Mouse (Mus musculus): ENCODE measurements at regions not wholly inside any gene's neighbourhood (a gene's known extent, or its start where the extent isn't known, plus 50 kb on each side); places are given as distances from the start of the nearest gene placed in this dataset.

DNA sequence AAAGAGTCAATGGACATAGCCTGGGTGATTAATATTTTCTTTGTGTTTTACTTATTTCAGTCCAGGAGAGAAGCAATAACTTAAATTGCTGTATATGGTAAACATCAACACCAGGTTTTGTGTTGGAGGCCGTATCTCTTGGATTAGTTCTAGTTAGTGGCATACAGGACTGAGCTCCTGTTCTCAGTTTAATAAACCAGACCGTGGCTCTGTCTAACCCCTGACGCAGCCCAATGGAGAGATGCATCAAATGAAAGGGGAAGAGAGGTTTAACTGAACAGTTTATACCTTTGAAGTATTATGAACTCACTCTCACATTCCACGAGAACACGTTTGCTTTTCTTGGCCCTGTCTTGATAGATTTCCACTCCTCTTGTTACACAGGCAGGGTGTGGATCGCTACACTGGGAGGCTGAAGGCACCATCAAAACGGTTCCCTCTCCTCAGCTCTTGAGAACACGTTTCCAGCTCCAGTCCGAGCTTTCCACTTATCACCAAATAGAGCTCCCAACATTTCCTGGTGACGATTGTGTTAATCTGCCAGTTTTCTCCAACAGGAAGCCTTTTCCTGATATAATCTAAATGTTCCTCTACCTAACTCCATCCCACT lies 54.0 kb upstream of the Cerkl start:
- no peak for DNase-seq

DNA sequence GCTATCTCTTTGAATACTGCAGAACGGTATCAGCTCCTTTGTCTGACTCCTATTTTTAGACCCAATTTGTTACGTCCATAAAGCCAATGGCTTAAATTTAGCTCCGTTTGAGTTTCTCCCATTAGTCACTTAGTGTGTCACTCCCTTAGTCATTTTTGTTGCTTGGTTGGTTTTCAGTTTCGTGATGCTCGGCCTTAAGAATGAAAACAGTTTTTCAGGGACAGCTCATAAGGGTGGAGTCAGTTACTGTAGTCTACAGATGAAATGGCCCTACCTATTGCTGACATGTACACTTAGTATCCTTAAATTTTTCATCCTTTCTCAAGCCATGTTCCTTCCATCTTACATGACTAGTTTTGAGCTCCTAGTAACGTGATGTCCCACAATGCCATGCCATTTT lies 54.5 kb upstream of the Cerkl start:
- DNase-seq: no peak

DNA sequence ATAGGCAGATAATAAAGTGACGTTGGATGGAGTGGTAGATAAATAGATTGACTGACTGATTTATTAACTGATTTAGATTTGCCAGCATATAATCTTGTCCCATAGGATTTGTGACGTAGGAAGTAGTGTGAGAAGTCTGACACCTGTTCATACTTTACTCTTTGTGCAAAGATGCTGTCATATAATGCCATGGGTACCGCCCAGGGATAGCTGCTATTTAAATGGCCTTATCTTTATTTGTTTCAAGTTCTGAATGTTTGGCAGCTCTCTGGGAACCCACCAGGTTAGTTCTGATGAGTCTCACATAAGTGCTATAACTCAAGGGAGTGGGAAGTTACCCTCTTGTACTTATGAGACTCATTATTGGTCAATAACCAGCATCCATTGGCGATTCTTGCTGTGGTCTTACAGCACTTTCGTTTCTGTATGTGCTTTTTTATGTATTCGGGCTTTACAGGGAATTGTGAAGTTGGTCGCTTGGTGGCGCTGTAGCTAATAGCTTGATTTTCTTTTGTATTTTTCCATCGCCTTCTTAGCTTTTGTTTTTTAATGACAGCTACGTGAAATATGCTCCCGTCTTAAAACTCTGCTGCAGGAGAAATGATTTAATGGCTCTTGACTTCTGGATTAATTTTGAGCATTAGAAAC lies 55.2 kb upstream of the Cerkl start:
- peak; percentile 75 to 91 for DNase-seq

DNA sequence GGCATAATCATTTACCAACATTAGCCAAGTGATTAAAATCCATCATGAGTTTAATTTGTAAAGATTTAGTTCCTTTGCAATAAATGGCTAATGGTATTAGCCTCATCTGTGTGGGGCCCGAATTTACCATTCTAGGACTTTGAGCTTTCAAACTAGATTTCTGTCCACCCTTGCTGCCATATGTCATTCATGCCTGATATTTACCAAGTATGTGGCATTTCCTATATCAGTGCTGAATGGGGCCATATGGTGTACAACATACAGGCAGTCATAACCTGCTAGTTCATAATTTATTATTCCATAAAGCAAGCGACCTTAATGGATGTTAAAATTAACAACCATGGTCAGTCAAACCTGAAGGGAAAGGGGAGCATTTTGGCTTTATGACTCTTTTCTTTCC lies 55.8 kb upstream of the Cerkl start:
- no peak for DNase-seq

DNA sequence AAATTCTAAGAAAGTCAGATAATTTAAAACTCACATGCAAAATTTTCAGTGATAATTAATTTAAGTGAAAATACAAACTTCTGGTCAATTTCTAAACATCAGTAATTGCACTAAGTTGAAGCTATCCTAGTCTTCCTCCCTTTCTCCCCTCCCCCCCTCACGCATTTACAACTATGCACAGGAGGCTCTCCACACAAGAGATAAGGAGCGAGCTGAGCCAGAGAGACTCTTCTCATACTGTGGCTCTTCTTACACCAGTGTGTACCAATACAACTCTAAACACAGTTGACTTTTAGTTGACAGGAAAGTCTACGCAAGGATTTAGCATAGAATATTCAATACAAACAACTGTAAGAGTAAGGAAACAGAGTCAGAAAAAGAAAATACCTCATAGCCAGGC lies 57.1 kb upstream of the Cerkl start:
- DNase-seq: no peak

DNA sequence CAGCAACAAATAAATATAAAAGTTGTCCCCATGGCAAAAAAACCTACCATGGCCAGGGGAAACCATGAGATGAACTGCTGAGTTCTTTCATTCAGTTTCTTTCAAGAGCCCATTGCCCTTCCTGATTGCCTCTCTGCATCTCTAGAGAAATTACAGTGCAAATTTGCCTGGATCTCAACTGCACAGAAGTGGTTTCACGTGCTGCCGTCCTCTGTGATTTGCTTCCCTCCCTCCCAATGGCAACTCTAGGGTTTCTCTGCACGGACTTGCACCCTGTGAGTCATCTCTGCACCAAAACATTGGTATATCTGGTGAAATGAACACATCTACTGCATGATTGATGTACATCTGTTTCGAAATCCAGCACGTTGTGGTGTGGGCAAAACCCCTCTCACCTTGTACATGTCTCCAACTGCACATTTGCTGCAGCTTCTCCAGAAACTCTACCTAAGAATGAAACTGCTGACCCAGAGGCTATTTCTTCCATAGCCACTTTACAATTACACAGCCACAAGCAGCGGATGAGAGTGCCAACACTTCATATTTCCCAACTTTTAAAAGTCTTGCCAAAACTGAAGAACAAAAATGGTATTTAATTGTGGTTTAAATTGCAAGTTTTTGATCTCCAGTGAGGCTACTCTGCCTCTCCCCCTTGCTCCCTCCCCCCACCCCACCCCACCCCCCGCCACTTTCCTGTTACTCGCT lies 61.6 kb upstream of the Cerkl start:
- DNase-seq: no peak

DNA sequence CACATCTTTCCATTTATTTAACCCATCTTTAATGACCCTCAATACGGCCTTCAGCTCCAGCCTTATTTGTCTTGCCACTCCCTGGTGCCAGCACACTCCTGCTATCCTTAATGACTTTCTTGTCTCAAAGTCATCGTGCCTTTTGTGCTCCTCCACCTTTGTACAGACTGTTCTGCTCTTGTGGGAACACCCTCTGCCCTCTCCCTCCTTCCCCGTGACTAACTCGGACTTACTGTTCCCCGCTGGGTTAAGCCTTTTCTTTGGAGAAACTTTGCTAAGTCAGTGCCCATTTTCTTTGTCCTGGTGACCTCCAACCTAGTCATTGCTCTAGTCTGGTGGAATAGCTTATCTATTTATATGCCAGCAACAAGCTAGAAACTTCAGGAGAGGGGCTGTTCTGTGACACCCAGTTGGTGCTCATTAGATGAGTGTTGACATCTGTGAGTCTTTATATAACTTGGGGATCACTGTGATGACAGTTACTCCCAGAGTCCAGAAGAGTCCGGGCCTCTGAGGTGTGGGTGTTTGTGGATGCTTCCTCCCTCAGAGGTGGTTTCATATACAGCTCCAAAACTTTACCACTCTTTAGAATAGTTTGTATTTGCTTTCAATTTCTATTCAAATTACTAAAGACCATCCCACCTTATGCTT lies 63.3 kb upstream of the Cerkl start:
- peak; percentile 31 to 48 for DNase-seq

DNA sequence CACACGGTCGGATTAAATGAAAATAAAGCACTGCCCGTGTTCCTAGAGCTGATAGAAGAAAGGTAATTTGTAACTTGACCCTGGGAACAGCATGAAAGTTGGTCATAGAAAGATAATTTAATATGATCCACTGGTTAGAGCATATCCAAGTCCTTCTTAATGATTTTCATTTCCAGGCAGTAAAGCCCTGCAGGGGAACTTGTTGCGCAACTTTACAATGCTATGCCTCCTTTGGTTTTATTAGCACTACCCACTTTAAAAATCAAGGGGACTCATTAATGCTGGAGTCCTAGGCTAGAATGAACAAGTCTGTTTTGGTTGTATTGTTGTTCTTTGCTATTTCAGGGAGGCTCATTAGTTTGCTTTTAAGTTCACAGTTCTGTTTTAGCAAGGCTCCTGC lies 66.9 kb upstream of the Cerkl start:
- DNase-seq: peak; percentile 19 to 35

DNA sequence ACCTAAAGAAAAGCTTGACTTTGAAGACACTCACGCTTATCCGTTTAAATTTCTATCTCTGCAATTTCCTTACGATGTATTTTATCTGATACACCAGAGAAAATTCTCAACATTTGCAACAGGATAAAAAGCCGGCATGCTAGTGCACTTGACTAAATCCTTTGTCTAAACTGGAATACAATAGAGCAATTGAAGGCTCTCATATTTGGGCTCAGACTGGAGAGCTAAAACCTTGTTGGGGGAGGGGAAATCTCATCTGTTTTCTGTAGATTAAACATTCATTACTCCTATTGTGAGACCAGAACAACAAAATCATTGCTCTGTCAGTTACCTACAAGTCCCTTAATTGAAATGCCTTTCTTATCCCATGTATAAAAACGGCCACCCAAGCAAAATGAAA lies 70.9 kb upstream of the Cerkl start:
- no peak for DNase-seq

DNA sequence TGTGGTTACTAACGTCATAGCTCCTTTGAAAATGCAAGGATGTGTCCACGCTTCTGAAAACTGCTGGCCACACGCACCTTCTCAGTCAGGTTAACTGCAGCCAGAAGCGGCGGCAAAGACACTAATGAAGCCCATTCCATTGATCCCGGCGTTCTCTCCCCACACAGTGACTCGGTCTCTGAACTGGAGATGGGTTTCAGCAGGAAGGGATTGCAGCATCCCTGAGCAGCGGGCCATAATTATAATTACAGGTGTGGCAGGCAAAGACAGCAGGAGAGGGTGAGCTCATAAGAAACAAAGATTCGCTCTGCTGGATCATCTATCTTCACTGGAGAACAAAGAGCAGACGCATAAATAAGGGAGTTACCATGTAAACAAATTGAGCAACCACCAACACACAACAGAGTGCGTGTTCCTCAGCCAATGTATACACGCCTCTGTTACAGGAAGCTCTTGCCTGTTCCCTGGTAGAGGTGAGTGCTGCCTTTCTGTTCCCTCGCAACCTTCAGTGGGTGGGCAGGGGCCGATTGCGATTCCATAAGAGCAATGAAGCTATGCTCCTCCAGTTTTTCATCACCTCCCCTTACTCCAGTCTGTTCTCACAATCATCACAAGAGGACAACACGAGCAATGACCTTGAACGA lies 71.9 kb upstream of the Cerkl start:
- no peak for DNase-seq

DNA sequence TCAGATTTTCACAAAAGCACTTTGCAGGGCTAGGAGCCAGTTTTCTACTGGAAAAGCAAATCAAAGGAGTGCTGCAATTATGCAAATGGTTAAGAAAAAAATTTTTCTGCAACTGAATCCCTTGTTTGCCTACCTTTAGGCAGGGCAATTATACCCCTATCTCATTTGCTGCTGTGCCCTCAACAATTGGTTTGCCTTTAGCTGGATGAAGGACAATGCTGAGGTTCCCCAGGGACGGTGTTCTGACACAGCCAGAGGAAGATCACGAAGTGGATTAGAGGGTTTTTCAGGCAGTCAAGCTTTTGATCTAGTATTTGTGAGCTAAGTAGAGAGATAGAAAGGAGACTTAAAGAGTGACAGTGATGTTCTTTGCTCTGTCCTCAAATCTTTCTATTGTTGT lies 72.6 kb upstream of the Cerkl start:
- DNase-seq: no peak

DNA sequence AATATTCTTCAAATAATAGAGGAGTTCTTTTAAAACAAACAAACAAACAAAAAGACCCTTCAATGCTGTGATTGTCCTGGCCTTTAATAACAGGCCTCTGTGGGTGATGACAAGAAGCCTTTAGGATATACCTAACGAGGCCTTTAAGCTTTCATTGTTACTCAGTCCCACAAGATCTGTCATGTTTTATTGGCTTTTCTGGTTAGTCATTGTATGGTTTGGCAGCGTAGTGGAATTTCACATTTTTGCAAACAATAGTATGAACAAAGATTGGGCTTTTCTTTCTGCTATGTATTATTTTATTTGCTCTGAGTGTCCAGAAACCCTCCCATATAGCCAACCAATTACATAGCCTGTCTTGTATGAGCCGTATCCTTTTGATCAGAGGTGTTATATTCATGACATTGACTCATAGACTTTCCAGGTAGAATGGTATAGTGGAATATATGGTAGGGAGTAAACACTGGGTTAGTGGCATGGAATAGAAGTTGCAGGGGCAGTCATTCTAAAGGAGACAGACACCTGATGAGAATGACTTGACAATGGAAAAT lies 76.1 kb upstream of the Cerkl start:
- DNase-seq: no peak

DNA sequence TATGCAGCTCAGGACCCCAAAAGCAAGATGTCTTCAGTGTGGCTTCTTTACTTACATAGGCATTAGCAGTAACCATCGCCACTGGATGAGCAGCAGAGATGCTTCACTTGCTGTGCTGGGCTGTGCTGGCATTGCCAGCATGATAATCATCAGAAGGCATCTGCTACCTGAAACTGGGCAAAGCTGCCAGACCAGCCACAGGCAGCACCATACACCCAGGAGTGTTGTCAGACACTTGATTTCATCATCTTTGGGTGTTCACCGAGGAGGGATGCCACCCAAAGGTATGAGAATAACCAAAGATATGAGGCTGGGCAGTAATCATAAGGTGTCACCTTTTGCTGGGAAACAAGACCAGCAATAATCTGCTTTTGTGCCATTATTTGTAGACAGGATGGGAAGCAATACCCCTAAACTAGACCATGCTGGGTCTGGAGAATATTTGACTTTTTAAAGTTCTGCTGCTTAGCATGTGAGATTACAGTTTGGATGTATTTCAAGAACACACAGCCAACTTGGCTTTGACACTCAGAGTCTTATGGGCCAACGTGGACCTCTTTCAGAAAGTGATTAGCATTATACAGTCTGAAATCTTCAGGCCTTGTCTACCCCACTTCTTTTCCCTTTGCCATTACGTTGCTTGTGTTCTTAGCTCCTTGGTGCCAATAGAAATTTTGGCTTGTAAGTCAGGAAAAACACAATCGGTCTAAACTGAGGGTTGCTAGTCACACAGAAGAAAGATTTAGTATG lies 80.7 kb upstream of the Cerkl start:
- no peak for DNase-seq

DNA sequence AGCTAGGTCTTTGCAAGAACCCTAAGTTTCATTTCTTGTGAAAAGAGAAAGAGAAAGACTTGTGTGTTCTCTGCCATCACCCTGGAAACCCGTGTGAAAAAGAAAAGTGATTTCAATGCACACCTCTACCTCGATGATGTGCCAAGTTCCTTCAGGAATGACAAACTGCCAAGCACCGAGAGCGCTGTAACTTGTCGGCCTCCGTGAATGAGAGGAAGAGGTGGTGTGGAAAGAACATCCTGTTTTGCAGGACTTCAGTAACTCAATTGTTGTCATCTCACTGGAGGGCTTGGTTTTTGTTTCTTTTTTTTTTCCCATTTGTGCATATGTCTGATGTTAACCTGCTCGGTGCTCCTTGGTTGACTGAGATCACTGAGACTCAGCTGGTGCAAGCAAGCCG lies 83.8 kb upstream of the Cerkl start:
- DNase-seq: peak; percentile 54 to 81

DNA sequence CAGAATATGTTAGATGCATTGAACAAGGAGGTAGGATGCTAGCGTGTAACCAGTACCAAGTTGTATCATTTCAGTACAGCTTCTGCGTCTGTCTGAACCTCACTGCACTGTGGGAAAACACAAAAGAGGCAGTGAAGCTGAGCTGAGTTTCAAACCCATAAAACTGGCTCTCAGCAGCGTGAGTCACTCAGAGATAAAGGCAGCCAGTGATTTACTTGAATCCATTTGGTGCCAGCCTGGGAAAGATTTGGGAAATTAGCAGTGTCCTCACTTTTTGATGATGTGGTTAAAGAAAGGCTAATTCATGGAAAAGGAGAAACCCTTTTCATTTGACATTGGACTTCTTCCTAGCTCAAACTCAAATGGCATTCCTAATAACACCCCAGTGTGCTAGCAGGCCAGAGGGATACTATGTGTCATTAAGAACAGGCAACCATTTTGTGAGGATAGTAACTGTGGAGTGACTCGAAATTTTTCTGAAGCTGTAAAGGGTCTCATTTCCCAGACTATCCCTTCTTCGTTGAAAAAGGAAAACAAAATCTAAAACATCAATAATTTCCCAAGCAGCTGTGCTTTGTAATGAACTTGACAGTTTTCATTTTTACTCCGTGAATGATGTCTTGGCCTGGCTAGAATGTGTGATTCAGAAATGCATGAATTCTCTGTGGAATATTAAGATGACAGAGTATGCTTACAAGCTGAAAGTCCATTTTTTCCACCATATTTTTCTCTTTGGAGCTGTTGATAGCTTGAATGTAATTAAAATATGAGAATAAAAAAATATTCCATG lies 85.8 kb upstream of the Cerkl start:
- no peak for DNase-seq

DNA sequence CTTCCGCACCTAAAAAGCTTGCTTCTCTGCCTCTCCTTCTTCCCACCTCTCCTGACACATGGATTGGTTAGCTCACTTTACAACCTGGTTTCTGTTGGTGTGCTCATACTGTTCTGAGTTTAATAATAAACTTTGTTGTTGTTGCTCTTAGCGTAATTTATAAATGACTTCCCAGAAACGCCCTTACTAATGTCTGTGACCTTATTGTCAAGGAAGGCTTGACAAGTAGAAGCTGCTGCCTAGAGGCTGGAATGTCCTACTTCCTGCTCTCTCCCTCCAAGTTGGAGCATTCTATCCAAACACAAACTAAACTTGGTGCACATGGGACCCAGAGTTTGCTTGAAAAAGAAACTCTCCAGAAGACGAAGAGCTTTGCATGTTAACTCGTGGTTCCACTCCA lies 86.9 kb upstream of the Cerkl start:
- peak; percentile 21 to 72 for DNase-seq

DNA sequence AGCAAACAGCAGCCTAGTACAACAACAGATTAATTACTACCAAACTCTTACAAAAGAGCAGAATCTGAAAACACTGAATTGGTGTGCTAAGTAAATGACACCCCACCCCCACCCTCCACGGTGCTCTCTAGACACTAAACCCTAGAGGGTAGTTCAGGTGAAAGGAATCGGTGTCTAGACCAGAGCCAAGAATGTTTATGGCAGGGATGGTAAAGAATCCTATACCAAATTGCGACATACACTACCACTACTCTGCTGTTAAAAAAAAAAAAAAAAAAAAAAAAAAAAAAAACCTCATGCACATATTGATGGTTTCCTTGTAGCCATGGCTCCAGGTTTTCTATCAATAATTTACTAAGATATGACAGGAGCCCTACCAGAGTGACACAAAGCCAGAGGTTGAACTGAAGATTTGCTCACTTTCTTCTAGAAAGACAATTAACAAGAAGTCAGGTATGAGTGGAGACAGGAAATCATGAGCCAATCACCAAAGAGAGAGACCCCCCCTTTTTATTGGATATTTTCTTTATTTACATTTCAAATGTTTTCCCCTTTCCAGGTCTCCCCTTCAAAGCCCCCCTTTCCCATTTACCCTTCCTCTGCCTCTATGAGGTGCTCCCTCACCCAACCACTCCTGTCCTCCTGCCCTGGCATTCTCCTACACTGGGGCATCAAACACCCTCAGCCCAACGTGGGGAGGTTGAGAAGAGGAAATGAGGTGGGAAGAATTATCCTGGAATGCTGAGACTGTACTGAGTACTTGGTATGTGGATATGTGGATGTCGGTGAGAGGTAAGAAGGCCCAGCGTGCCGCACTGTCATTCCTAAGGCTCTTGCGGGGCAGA lies 87.6 kb upstream of the Cerkl start:
- no peak for DNase-seq

DNA sequence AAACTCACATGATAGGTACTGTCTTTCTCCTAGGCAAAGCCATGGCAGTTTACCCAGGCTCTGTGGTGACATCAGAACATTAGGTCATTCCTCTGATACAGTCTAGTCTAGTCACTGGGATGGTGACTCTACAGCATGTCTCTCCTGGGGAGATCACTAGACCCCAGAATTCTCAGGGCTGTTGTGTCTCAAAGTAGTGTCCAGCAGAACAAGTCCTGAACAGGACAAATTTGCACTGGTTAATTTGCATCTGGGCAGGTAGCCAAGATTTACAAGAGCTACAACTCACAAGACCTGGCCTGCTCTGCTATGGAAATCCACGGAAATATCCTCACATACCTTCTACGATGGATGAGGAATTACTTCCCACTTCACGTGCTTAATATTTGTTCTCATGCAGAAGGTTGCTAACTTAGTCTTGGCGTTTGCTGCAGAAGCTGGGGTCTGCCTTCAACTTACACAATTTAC lies 88.2 kb upstream of the Cerkl start:
- peak; percentile 26 to 42 for DNase-seq

DNA sequence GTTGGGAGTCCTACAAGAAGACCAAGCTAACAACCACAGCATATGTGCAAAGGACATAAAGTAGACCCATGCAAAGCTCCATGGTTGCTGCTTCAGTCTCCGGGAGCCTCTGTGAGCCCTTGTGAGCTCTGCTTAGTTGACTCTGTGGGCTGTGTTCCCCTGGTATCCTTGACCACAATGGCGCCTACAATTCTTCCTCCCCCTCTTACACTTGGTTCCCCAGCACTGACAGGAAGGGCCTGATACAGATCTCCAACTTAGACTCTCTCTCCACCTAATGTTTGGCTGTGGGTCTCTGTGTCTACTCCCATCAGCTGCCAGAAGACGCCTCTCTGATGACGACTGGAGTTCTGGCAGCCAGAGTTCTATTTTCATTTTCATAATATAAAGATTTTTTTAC lies 88.9 kb upstream of the Itprid2 start:
- DNase-seq: no peak

DNA sequence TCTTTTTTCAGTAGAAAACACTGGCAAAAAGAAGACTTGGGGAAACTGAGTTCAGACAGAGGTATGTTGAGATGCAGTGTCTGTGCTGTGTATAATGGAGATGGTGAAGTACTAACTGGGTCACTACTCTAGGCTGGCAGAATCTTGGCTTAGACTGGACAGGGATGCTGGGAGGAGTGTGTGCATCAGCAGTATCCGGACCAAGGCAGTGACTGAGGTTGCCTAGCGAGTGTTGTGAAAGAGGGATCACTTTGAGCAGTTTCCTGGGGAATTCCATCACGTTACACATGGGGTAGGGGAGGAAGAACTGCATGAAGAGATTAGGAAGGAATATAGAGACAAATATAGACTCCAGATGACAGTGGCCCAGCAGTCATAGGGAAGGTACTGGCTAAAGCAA lies 87.9 kb upstream of the Itprid2 start:
- DNase-seq: no peak
